Mouse (Mus musculus): ENCODE results near the gene Gtpbp2. TPM values are rescaled to one million over a fixed set of nuclear protein-coding genes. Genes with fewer than 3 reads are reported as not detected.

Gene Gtpbp2
- polyA plus RNA-seq (2012; rRNA removed): 198 and 200 TPM in 2 replicates

DNA sequence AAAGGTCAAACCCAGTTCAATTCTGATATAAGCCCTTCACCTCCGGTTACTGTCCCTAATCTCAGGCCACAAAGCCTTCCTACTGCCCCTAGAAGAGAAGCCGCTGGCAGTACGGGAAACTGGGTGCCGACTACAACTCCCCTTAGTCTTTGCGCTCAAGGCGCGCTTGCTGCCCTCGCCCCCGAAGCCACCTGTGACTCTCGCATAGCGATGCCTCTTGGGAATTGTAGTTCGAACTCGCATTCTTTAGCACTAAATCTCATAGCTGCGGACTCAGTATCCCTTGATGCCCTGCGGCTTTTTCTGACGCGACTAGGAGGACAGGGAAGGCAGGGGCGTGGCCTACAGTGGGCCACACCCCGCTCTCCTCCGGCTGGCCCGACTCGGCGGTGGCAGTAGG lies at the start of gene Gtpbp2:
Gene Gtpbp2 (plus strand): TSS at position 347 of the 400 bp plus-strand sequence.

DNA sequence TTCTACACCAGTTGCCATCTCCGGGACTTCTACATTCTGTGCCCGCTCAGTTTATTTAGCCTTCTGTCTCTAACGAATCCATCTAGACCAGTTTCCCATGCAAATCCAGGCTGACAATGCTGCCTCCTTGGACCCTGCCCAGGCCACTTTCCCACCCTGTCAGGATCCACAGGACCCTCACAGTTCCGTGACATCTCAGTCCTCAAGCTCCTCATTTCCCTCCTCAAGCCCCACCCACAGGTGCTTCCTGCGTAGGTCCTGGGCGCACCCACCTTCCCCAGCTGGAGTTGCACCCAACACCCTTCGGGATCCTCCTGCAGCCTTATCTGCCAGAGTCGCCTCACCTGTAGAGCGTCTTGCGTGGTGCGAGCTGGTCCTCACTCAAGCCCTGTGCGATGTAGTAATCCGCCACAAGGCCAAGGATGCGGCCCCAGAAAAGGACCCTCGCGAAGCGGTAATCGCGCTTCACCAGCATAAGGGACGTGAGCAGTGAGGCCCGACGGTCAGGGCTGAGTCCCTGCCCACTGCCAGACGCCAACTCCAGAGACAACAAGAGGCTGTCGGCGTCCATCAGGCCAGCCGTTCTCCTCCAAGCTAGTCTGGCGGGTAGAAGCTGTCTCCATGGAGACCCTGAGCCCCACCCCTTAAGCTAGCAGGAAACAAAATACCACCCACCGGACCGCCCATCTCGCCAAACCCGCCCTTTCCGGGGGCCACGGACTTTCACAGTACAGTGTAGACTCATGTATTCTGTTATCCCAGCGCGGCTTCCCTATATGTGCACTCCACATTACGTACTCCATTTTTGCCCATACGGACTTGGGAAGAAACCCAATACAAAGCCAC lies 17.0 kb upstream of the Gtpbp2 start, which contains the start of gene Rsph9:
Gene Rsph9 (minus strand): TSS at position 639 of the 846 bp plus-strand sequence.

DNA sequence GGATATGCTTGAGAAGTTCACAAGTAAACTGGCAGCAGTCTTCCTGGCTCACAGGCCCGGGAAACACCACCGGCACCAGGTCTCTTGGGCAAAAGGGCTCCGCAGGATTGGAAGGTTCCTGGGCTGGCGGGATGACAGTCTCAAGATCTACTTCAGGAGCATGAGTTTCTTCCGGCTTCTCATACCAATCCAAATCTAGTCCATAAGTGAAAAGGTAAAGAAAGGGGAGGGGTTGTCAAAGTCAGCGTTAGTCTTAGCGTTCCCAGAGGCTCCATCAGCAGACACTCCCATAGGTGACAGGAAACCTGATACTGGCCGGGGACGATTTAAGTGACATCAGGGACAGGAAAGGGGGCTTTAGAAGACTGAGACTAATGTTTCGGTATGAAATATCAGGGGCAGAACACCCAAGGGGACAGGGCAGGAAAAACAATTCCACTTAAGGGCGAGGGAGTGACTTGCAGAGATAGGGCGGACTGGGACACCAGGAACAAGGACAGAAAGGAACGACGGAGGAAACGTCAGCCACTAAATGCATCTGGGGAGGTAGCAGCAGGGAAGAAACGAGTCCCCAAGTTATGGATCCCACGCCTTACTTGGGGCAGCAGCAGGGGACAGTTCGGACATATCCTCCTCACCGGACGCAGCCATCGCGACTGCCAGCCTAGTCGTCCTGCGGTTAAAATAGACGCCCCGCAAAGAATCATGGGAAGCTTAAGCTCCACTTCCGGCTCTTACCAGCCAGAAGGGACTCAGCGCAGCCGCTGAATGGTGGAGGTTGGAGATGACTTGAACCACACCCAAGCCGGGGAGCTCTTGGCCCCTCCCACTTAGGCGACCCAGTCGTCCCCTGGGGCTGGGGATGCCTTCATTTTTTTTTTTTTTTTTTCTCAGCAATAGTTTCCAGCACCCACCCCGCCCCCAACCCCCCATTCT lies 7.7 kb upstream of the Gtpbp2 start, which contains the start of gene Mad2l1bp:
Gene Mad2l1bp (minus strand): TSS at position 707 of the 936 bp plus-strand sequence.

DNA sequence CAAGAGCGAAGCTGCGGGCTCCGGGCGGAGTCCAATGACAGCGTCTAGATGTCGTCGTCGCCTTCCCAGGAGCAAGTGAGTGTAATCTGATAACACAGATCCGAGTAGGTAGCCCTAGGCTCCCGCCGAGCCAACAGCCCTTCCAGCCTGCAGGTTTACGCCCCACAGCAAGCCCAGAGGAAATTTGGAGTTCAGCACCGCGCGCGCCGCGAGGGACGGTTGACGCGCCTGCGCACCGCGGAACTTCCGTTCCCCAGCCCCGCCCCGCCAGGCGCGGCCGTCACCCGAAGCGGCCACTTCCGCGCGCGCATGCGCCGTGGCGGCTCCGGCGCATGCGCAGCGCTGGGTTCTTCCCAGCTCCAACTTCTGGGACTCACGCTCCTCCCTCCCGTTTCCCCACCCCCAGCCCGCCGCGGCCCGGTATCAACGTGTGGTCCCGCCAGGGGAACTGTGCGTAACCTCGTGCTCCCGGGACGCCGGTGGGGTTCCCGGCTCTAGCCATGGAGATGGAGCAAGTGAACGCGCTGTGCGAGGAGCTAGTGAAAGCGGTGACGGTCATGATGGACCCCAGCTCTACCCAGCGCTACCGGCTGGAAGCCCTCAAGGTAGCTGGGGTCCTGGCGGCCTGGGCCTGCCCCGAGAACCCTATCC lies 41.7 kb downstream of the Gtpbp2 start, which contains the start of the genes Polh and Xpo5:
Gene Polh (minus strand): TSS at position 225 of the 651 bp plus-strand sequence.
Gene Xpo5 (plus strand): TSS at position 362 of the 651 bp plus-strand sequence.

Other genes with a start within 250 kb of the Gtpbp2 start
- gene Vegfa, start 128.7 kb upstream of the Gtpbp2 start, polyA plus RNA-seq (2012; rRNA removed): 249 and 260 TPM in 2 replicates
- 90.2 and 93.1 TPM in 2 replicates for gene Mrps18a, start 50.0 kb upstream of the Gtpbp2 start, polyA plus RNA-seq (2012; rRNA removed)
- 67.7 and 69.6 TPM in 2 replicates for gene Rsph9, start 16.8 kb upstream of the Gtpbp2 start, polyA plus RNA-seq (2012; rRNA removed)
- gene Mad2l1bp, start 7.5 kb upstream of the Gtpbp2 start, polyA plus RNA-seq (2012; rRNA removed): 21.1 and 23.4 TPM in 2 replicates
- 9.1 and 9.4 TPM in 2 replicates for gene Polh, start 41.6 kb downstream of the Gtpbp2 start, polyA plus RNA-seq (2012; rRNA removed)
- gene Xpo5, start 41.8 kb downstream of the Gtpbp2 start, polyA plus RNA-seq (2012; rRNA removed): 45.4 and 48.5 TPM in 2 replicates
- gene Polr1c, start 87.0 kb downstream of the Gtpbp2 start, polyA plus RNA-seq (2012; rRNA removed): 108 and 110 TPM in 2 replicates
- 59.5 and 62.7 TPM in 2 replicates for gene Yipf3, start 87.0 kb downstream of the Gtpbp2 start, polyA plus RNA-seq (2012; rRNA removed)
- gene Lrrc73, start 92.5 kb downstream of the Gtpbp2 start, polyA plus RNA-seq (2012; rRNA removed): 56.8 and 63.4 TPM in 2 replicates
- 42.6 and 47.1 TPM in 2 replicates for gene Tjap1, start 122.0 kb downstream of the Gtpbp2 start, polyA plus RNA-seq (2012; rRNA removed)
- 153 and 156 TPM in 2 replicates for gene Dlk2, start 136.4 kb downstream of the Gtpbp2 start, polyA plus RNA-seq (2012; rRNA removed)
- 11.9 and 12.2 TPM in 2 replicates for gene Abcc10, start 167.3 kb downstream of the Gtpbp2 start, polyA plus RNA-seq (2012; rRNA removed)
- gene Zfp318, start 222.7 kb downstream of the Gtpbp2 start, polyA plus RNA-seq (2012; rRNA removed): 37.3 and 42.2 TPM in 2 replicates

Data from central nervous system, embryonic 18 days (tissue).